ENCODE assay signal across 13 mouse cellular contexts in genomic region chr13:30418611-30419010, GRCm38 (mm10).
"Had no signal": no experiment of that assay in that cellular context is flagged by ENCODE, and none has a peak within 500 bp of the region (broad histone marks: within the 10 kb centered on the region; RNA-seq: fewer than 3 reads in every experiment).

No protein-coding gene starts in this region.

- H3K27ac ChIP-seq: layer of hippocampus, adult 2 months; limb, embryonic 12.5 days; liver, embryonic 13.5 days; lung, embryonic 15.5 days; macrophage; midbrain, embryonic 12.5 days; stomach, postnatal 0 days had no signal

- ATAC-seq: liver, postnatal 0 days had no signal

- H3K9me3 ChIP-seq: limb, embryonic 12.5 days; liver, embryonic 13.5 days; lung, embryonic 15.5 days; midbrain, embryonic 12.5 days had no signal

- DNase-seq: kidney, postnatal 4 days; liver; liver, embryonic 13.5 days; liver, postnatal 0 days; lung, postnatal 14 days; right cerebral cortex, postnatal 25 days; thymus, postnatal 4 days had no signal

- H3K36me3 ChIP-seq: limb, embryonic 12.5 days; liver, embryonic 13.5 days; lung, embryonic 15.5 days; midbrain, embryonic 12.5 days had no signal

- H3K27me3 ChIP-seq: limb, embryonic 12.5 days; liver, embryonic 13.5 days; lung, embryonic 15.5 days; midbrain, embryonic 12.5 days had no signal

- H3K4me1 ChIP-seq: limb, embryonic 12.5 days; liver, embryonic 13.5 days; lung, embryonic 15.5 days; midbrain, embryonic 12.5 days had no signal

- H3K4me3 ChIP-seq: layer of hippocampus, adult 2 months; limb, embryonic 12.5 days; liver, embryonic 13.5 days; lung, embryonic 15.5 days; midbrain, embryonic 12.5 days had no signal
